Mouse (Mus musculus) kidney, postnatal 14 days (tissue): ENCODE results near the gene Shtn1.

Source experiments
- DNase-seq: peaks from one replicate; pipeline ENCODE4 v3.0.0; 2022; ENCODE audit warnings: mixed read lengths

Shtn1 gene

DNA sequence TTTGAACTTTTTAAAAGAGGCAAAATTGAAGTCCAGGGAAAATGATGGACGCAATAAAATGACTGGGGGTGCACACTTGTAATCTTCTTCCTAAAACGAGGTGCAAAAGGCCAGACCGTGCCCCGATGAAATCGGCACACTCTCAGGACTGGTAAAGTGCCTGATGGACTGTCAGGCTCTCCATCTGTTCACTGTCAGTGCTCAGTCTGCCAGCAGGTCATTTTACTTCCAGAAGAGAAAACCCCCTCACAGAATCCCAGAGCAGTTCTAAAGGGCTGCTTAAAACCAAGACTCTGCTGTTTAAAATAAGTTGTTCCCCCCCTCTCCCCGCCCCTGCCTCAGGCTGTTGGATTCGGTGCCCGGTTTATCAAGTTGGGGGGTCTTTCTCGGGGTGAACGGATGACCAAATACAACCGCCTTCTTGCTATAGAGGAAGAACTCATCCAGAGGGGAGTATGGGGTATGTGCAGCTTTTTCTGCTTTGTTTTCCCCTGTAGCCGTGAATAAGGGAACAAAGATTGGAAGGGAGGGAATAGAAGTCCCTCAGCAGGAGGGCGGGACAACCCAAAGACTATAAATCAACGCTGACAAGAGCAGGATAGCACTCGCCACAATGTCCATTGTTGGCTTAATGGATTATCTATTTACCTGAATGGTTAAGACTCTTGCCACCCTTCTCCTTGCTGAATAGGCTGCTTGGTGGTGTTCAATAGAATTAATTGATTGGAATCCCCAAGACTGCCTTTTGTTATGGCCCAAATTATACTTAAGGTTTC, 107.0 kb downstream of the Shtn1 start:
- no peak for DNase-seq

- DNase-seq, result no peak
Measured at GRCm38 (mm10) chr19:58963011-58963410, 112.9 kb downstream of the Shtn1 start.

- no peak for DNase-seq
Measured at GRCm38 (mm10) chr19:58954779-58955178, 121.1 kb downstream of the Shtn1 start.

GRCm38 (mm10) chr19:58952236-58952635, 123.7 kb downstream of the Shtn1 start:
- no peak for DNase-seq

DNA sequence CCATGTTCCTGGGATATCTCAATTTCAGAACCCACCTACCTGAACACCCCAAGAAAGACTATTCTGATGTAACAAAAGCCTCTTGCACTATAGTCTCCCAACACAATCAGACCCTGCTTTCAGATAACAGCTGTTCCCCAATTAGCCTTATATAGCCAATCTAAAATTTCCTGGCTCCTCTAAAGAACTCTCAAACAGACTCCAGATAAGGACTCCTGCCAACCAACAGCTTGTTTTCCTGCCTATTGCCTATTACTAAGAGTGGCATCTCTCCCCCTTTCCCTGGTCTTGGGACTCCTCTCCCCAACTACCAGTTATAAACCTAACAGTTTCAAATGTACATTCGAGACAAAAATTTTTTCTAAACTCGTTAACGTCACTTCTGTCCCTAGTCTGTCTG, 124.4 kb downstream of the Shtn1 start:
- DNase-seq, result no peak

DNA sequence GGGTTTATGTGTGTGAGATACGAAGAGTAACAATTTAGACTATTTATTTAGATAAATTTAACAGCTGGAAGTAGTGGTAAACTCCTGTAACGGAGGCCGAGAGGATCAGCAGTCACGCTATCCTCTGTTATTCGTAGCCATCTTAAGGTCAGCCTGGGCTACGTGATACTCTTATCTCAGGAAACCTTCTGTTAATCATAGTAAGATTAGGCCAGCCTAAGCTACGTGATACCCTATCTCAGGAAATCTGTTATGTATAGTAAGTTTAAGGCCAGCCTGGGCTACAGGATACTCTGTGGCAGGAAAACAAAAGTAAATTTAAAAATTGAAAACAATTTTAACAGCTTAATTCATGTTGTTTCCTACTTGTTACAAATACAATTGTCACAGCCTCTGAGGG, 129.9 kb downstream of the Shtn1 start:
- no peak for DNase-seq

- DNase-seq, result peak; percentile 96
Measured at GRCm38 (mm10) chr19:58942841-58943828, 132.8 kb downstream of the Shtn1 start, which contains the start of the genes Eno4 and Hspa12a. Eno4 (plus strand) TSS chr19:58943425. Hspa12a (minus strand) TSS chr19:58943654.

- no peak for DNase-seq
Measured at GRCm38 (mm10) chr19:58933062-58933461, 142.8 kb downstream of the Shtn1 start.

- no peak for DNase-seq
Measured at GRCm38 (mm10) chr19:58931081-58931800, 144.7 kb downstream of the Shtn1 start.
